Mouse (Mus musculus): ENCODE results near the gene Akap12. TPM values are rescaled to one million over a fixed set of nuclear protein-coding genes. Genes with fewer than 3 reads are reported as not detected.

Gene Akap12
- polyA plus RNA-seq, 1 experiment from 2014 or later, result 58.9 TPM

DNA sequence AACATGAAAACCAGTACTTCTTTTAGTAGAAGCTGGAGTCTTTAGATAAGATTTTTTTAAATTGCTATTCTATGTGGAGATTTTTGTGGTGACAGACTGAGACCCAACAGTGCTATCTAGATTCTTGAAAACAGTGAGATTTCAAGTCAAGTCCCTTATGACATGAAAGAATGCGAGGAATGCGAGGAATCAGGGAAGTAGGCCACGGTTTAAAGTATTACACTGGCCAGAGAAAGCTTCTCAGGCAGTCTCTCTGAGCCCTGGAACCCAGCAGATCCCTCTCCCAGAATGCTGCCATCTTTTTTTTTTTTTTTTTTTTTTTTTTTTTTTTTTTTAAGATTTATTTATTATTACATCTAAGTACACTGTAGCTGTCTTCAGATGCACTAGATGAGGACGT lies 16.2 kb downstream of the Akap12 start:
- no peak for TF ChIP-seq CTCF (IDR thresholded peaks at IDR 0.05; ENCODE audit: low read depth)
- no peaks in the 10 kb centered on the region for H3K27me3 ChIP-seq (ENCODE audit: insufficient read depth, low read length)
- DNase-seq (peak; percentile 69), ATAC-seq (ENCODE audit: insufficient read depth) (peak; percentile 76)
- H3K9ac ChIP-seq, result no peak overlapping the region
- no peaks in the 10 kb centered on the region for H3K36me3 ChIP-seq (ENCODE audit: insufficient read depth)
- no peak overlapping the region for H3K4me2 ChIP-seq
- H3K4me3 ChIP-seq (ENCODE audit: low read depth, low read length), result no peak overlapping the region
- H3K9me3 ChIP-seq (ENCODE audit: low read depth, low read length), result no peaks in the 10 kb centered on the region
- 32% methylated on average over 4 of the region's 4 CpGs for WGBS
- peak overlapping the region; percentile 50; the same call in 1 of the 2 replicates for H3K27ac ChIP-seq (ENCODE audit: low read depth)
- H3K4me1 ChIP-seq (ENCODE audit: insufficient read depth), result peaks cover 4% of the 10 kb centered on the region; the same call in 1 of the 2 replicates

DNA sequence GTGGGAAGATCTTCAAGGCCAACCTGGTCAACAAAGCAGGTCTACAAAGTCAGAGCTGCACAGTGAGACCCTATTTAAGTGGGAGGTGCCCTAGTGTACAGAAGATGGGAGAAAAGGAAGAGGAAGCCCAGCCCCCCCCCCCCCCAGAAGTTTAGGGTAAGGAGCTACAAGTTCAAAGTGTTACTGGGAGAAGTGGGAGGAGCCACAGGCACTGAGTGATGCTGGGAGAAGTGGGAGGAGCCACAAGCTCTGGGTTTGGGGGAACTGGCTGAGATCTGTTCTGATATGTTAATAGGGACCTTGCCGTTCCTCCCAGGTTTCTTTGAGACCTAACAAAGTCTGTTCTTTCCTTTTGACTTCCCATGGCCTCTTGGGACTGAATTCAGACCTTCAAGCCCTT lies 18.6 kb downstream of the Akap12 start:
- Histone ChIP-seq H3K4me3 (ENCODE audit: low read depth, low read length) (no peak overlapping the region), H3K36me3 (ENCODE audit: insufficient read depth) (no peaks in the 10 kb centered on the region), H3K4me2 (no peak overlapping the region), H3K9me3 (ENCODE audit: low read depth, low read length) (no peaks in the 10 kb centered on the region), H3K4me1 (ENCODE audit: insufficient read depth) (no peaks in the 10 kb centered on the region), H3K27me3 (ENCODE audit: insufficient read depth, low read length) (no peaks in the 10 kb centered on the region), H3K27ac (ENCODE audit: low read depth) (no peak overlapping the region), H3K9ac (no peak overlapping the region)
- WGBS, result 88% methylated on average over 1 of the region's 1 CpGs
- TF ChIP-seq CTCF (IDR thresholded peaks at IDR 0.05; ENCODE audit: low read depth), result no peak
- ATAC-seq (ENCODE audit: insufficient read depth), result no peak
- DNase-seq, result no peak

DNA sequence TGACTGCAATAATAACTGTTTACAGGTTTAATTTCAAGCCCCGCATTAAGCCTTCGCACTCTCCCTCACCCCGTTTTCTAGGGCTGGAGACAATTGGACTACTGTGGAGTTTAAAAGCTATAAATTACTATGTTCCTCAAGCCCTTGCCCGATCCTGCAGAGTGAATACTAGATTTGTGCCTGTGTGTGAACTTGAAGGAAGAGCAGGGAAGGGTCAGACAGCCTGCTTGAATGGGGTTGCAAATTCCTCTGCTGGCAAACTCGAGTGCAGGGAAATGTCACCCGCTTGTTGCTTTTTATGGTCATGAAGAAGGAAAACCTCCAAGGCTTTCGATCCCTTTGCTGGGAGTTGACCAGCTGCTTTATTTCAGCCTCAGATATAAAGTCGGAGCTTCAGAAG lies 19.6 kb downstream of the Akap12 start:
- Histone ChIP-seq H3K36me3 (ENCODE audit: insufficient read depth) (no peaks in the 10 kb centered on the region), H3K4me2 (no peak overlapping the region), H3K27ac (ENCODE audit: low read depth) (peak overlapping the region; percentile 15; the same call in 1 of the 2 replicates), H3K9me3 (ENCODE audit: low read depth, low read length) (no peaks in the 10 kb centered on the region), H3K4me3 (ENCODE audit: low read depth, low read length) (no peak overlapping the region), H3K4me1 (ENCODE audit: insufficient read depth) (no peaks in the 10 kb centered on the region), H3K9ac (no peak overlapping the region), H3K27me3 (ENCODE audit: insufficient read depth, low read length) (no peaks in the 10 kb centered on the region)
- ATAC-seq (ENCODE audit: insufficient read depth) (0 out of 2 replicates have a peak, but pooled peaks have one; percentile 29), DNase-seq (peak; percentile 75)
- no peak for TF ChIP-seq CTCF (IDR thresholded peaks at IDR 0.05; ENCODE audit: low read depth)
- 48% methylated on average over 8 of the region's 8 CpGs for WGBS

DNA sequence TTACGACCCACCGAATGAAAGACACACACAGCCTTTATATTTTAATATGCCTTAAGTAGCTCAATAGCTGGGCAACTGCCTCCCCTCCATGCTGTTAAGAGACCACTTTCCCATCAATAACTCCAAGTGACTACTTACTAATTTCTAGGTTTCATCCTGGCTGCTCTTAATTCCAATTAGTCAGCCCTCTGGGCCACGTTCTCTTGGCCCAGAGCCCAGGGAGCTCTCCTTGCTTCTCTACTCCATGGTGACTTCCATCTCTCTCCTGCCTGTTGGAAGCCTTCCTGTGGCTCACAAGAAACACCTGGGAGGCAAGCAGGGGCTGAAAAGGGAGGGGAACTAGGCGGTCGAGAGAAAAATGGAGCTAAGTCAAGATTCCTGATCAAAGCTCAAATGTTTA lies 23.0 kb downstream of the Akap12 start:
- Histone ChIP-seq H3K4me2 (no peak overlapping the region), H3K9ac (no peak overlapping the region), H3K27me3 (ENCODE audit: insufficient read depth, low read length) (no peaks in the 10 kb centered on the region), H3K4me1 (ENCODE audit: insufficient read depth) (no peaks in the 10 kb centered on the region), H3K27ac (ENCODE audit: low read depth) (no peak overlapping the region), H3K36me3 (ENCODE audit: insufficient read depth) (no peaks in the 10 kb centered on the region), H3K9me3 (ENCODE audit: low read depth, low read length) (no peaks in the 10 kb centered on the region), H3K4me3 (ENCODE audit: low read depth, low read length) (no peak overlapping the region)
- ATAC-seq (ENCODE audit: insufficient read depth) (no peak), DNase-seq (no peak)
- TF ChIP-seq CTCF (IDR thresholded peaks at IDR 0.05; ENCODE audit: low read depth), result no peak
- 55% methylated on average over 5 of the region's 5 CpGs for WGBS

DNA sequence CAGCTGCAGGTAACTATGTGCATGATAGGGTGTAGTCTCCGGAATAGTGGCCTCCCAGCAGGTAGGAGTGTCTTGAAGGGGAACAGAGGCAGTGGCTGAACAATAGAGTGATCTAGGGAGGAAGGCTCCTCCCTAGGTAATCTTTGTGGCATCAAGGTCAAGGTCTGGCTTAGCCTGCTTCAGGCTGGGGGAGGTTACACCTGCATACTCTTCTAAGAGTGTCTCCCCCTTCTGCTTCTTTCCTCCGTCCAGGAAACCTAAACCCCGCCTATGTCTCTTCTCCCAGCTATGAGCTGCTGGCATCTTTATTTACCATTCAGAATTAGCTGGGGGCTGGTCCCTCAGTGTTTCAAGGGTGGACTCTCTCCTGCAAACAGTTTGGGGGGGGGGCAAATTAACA lies 23.5 kb downstream of the Akap12 start:
- ATAC-seq (ENCODE audit: insufficient read depth), result no peak
- DNase-seq, result no peak
- no peaks in the 10 kb centered on the region for H3K9me3 ChIP-seq (ENCODE audit: low read depth, low read length)

DNA sequence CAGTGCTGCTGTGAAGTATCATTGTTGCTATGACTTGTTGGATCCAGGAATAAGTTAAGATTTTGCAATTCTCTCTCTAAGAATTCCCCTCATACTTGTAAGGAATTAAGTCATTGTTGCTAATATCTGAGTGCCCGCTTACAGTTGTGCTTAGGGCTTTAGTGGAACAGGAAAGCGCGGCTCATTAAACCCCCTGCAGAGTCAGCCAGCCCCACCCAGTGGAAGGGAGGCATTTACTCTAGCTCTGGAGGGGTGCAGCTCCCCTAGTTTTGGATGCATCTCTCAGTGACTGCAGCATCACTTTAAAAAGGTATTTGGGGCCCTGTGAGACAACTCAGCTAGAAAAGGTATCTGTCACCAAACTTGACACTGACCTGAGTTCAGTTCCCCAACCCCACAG lies 24.0 kb downstream of the Akap12 start:
- Histone ChIP-seq H3K4me1 (ENCODE audit: insufficient read depth) (no peaks in the 10 kb centered on the region), H3K36me3 (ENCODE audit: insufficient read depth) (no peaks in the 10 kb centered on the region), H3K4me3 (ENCODE audit: low read depth, low read length) (no peak overlapping the region), H3K4me2 (no peak overlapping the region), H3K9me3 (ENCODE audit: low read depth, low read length) (no peaks in the 10 kb centered on the region), H3K27me3 (ENCODE audit: insufficient read depth, low read length) (no peaks in the 10 kb centered on the region), H3K27ac (ENCODE audit: low read depth) (no peak overlapping the region), H3K9ac (no peak overlapping the region)
- no peak for ATAC-seq (ENCODE audit: insufficient read depth)
- 69% methylated on average over 3 of the region's 3 CpGs for WGBS
- no peak for TF ChIP-seq CTCF (IDR thresholded peaks at IDR 0.05; ENCODE audit: low read depth)
- no peak for DNase-seq

More for the DNA sequence above, 23.5 kb downstream of the Akap12 start:
- no peak overlapping the region for H3K4me2 ChIP-seq
- no peaks in the 10 kb centered on the region for H3K36me3 ChIP-seq (ENCODE audit: insufficient read depth)
- TF ChIP-seq CTCF (IDR thresholded peaks at IDR 0.05; ENCODE audit: low read depth), result no peak
- no peak overlapping the region for H3K9ac ChIP-seq
- no peaks in the 10 kb centered on the region for H3K4me1 ChIP-seq (ENCODE audit: insufficient read depth)
- WGBS, result 53% methylated on average over 3 of the region's 3 CpGs
- no peak overlapping the region for H3K4me3 ChIP-seq (ENCODE audit: low read depth, low read length)
- no peak overlapping the region for H3K27ac ChIP-seq (ENCODE audit: low read depth)
- H3K27me3 ChIP-seq (ENCODE audit: insufficient read depth, low read length), result no peaks in the 10 kb centered on the region

DNA sequence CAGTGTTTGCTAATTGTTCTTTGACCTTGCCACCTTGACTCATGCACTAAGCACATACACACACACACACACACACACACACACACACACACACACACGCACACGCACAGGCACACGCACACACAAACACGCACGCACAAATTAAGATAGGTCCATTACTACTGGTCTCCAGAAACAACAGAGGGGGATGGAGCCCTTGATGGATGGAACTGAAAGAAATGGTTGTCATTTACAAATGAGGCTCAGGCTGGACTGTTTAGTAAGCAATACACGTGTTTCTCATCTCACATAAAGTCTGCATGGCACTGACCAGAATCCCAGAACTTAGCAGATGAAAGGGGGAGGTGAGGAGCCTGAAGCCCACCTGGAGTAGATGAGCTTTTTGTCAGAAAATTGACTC lies 24.4 kb downstream of the Akap12 start:
- Histone ChIP-seq H3K4me1 (ENCODE audit: insufficient read depth) (no peaks in the 10 kb centered on the region), H3K9ac (no peak overlapping the region), H3K9me3 (ENCODE audit: low read depth, low read length) (no peaks in the 10 kb centered on the region), H3K4me2 (no peak overlapping the region), H3K27ac (ENCODE audit: low read depth) (no peak overlapping the region), H3K4me3 (ENCODE audit: low read depth, low read length) (no peak overlapping the region), H3K27me3 (ENCODE audit: insufficient read depth, low read length) (no peaks in the 10 kb centered on the region), H3K36me3 (ENCODE audit: insufficient read depth) (no peaks in the 10 kb centered on the region)
- TF ChIP-seq CTCF (IDR thresholded peaks at IDR 0.05; ENCODE audit: low read depth), result no peak
- no peak for ATAC-seq (ENCODE audit: insufficient read depth)
- 83% methylated on average over 6 of the region's 6 CpGs for WGBS
- no peak for DNase-seq

DNA sequence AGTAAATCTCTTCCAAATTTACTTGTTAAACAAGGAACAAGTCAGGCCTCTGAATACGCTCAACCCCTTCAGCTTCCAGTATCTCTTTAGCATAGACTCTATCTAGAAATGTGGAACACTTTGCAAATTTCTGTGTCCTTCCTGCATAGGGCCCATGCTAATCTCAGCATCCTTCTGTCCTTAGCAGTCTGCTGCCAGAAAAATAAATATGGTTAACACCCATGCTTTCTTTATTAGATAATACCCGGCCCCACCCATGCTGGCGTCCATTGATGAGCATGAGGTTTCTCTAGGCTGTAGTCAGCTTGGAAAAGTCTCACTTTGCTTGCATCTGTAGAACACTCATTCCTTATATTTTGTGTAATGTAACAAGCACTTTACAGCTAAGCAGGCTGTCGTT lies 27.2 kb downstream of the Akap12 start:
- WGBS, result 78% methylated on average over 4 of the region's 4 CpGs
- H3K4me3 ChIP-seq (ENCODE audit: low read depth, low read length), result no peak overlapping the region
- no peak for TF ChIP-seq CTCF (IDR thresholded peaks at IDR 0.05; ENCODE audit: low read depth)
- H3K27ac ChIP-seq (ENCODE audit: low read depth), result no peak overlapping the region
- DNase-seq, result no peak
- no peaks in the 10 kb centered on the region for H3K4me1 ChIP-seq (ENCODE audit: insufficient read depth)
- H3K9me3 ChIP-seq (ENCODE audit: low read depth, low read length), result no peaks in the 10 kb centered on the region
- no peak overlapping the region for H3K4me2 ChIP-seq
- H3K36me3 ChIP-seq (ENCODE audit: insufficient read depth), result no peaks in the 10 kb centered on the region
- H3K9ac ChIP-seq, result no peak overlapping the region
- ATAC-seq (ENCODE audit: insufficient read depth), result no peak
- no peaks in the 10 kb centered on the region for H3K27me3 ChIP-seq (ENCODE audit: insufficient read depth, low read length)

Measured in lung, embryonic 14.5 days (tissue).